Mouse (Mus musculus) G1E (cell line): ENCODE data around the gene Ndufa4l2. TPM values are rescaled to one million over a fixed set of nuclear protein-coding genes. Genes with fewer than 3 reads are reported as not detected.
A peak's percentile ranks its signal among the peaks of the same experiment; 100 is the strongest.

Experiments
- ATAC-seq: 2 replicates; pipeline ENCODE4 v1.8.0; 2016; ENCODE audit warnings: mild to moderate bottlenecking; ENCODE audit not compliant: insufficient number of reproducible peaks, poor library complexity, low FRiP score, severe bottlenecking; ENCODE audit errors: extremely low read depth
- DNase-seq: peaks from one replicate; pipeline ENCODE4 v3.0.0; 2012; ENCODE audit warnings: low spot score
- H3K27me3 ChIP-seq: 2 replicates; pipeline ENCODE4 v1.6.1; 2012; ENCODE audit warnings: mild to moderate bottlenecking, low read length, inconsistent platforms; ENCODE audit not compliant: insufficient read depth
- H3K36me3 ChIP-seq: replicated peaks from 2 replicates; pipeline ENCODE3; 2012; ENCODE audit warnings: mild to moderate bottlenecking, inconsistent platforms
- H3K4me1 ChIP-seq: 2 replicates; pipeline ENCODE4 v1.6.1; 2012; ENCODE audit warnings: low read depth, low read length, inconsistent platforms, mixed read lengths; ENCODE audit not compliant: insufficient read depth
- H3K4me3 ChIP-seq: 2 replicates; pipeline ENCODE4 v1.5.1; 2012; ENCODE audit warnings: low read depth, mild to moderate bottlenecking, inconsistent platforms, low read length, moderate library complexity, mixed read lengths
- H3K9me3 ChIP-seq: replicated peaks from 2 replicates; pipeline ENCODE4 v1.6.1; 2012; ENCODE audit warnings: inconsistent platforms
- CTCF ChIP-seq: IDR thresholded peaks from 2 replicates; pipeline ENCODE4 v1.5.1; 2012; ENCODE audit warnings: low read depth, low read length, inconsistent platforms, mixed read lengths
- GATA1 ChIP-seq: IDR thresholded peaks from 2 replicates; pipeline ENCODE4 v1.6.1; 2012; ENCODE audit warnings: borderline replicate concordance, low read length, inconsistent platforms, mixed read lengths
- GATA2 ChIP-seq: IDR thresholded peaks from 2 replicates; pipeline ENCODE4 v1.6.1; 2012; ENCODE audit warnings: low read depth, low read length, inconsistent platforms, borderline replicate concordance
- POLR2AphosphoS5 ChIP-seq: IDR thresholded peaks from 2 replicates; pipeline ENCODE4 v1.6.1; 2012; ENCODE audit warnings: low read depth, low read length, inconsistent platforms; ENCODE audit not compliant: insufficient replicate concordance
- TAL1 ChIP-seq: conservative IDR thresholded peaks from 2 replicates; pipeline ENCODE4 v1.6.1; 2012; ENCODE audit warnings: low read depth, low read length, inconsistent platforms, mixed read lengths
- polyA plus RNA-seq: library from polyadenylated mRNA; stranded (reverse); fragments of >175 nt; gene quantifications from 2 replicates; pipeline ENCODE4 v1.2.3, GENCODE M21; 2012
- total RNA-seq, 2 experiments: library from RNA; stranded (forward) in 1 of 2; stranded (reverse) in 1 of 2; fragments of 200-1000 nt in 1 of 2; fragments of >200 nt in 1 of 2; fragmentation: Nextera tagmentation in 1 of 2; gene quantifications; 2 replicates each; pipeline ENCODE4 v1.2.3; 2014 to 2017

Gene Ndufa4l2
- total RNA-seq (2014; fragmentation: Nextera tagmentation): 976 and 1,076 TPM in 2 replicates
- 238 and 262 TPM in 2 replicates for total RNA-seq (2017)
- polyA plus RNA-seq: 1,245 and 1,719 TPM in 2 replicates

DNA sequence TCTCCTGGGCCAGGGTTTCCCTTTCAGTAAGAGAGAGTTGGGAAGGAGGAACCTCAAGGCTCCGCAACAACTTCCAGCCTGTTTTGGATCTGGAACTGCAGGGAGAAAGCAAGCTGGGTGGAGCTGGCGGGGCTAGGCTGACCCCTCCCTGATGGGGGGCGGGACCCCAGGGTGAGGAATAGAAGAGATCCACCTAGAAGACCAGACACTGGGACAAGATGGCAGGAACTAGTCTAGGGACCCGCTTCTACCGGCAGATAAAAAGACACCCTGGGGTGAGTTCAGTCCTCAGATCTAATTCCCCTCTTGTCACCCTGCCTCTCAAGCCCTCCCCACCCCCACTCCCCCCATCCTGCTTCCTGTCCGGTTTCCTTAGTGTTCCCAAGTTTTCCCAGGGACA is at the start of gene Ndufa4l2:
Gene Ndufa4l2 (plus strand): TSS at position 204 of the 400 bp plus-strand sequence.
- H3K4me3 ChIP-seq: peak within 1 kb of the TSS; percentile 77
- peaks cover 99% of the 10 kb centered on the region for H3K4me1 ChIP-seq
- H3K27me3 ChIP-seq: peaks cover 25% of the 10 kb centered on the region
- H3K9me3 ChIP-seq: no peaks in the 10 kb centered on the region
- peaks cover 48% of the 10 kb centered on the region for H3K36me3 ChIP-seq
- ATAC-seq (no peak), DNase-seq (peak; percentile 70)
- no peak for TF ChIP-seq GATA1
- TF ChIP-seq POLR2AphosphoS5: no peak
- no peak for TF ChIP-seq GATA2
- TF ChIP-seq CTCF: no peak
- no peak for TF ChIP-seq TAL1

DNA sequence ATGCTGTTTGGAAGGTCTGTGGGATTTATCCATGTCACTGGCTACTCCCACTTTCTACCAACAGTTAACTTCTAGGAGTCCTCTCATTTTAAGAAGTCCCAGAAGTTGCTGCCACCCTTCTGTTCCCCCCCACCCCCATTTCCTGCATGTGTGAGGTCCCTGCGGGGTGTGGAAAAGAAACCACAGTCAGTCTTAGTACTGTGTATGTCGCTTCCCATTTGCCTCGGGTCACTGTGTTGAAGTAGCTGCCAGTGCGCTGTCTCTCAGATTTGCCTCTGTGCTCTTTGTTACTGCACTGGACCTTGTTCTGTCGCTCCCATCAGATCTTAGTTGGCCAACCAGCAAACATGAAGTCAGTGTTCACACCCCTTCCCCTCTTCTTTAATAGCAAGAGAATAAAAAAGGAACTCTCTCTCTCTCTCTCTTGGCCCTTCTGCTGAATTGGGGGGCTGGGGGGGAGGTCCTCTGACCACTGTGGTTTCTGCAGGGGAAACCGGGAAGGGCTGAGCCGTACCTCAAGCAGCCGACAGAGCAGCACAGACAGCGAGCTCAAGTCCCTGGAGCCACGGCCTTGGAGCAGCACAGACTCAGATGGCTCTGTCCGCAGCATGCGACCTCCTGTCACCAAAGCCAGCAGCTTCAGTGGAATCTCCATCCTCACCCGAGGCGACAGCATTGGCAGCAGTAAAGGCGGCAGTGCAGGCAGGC is 43.3 kb upstream of the Ndufa4l2 start:
- Histone ChIP-seq H3K4me1 (no peaks in the 10 kb centered on the region), H3K4me3 (no peak overlapping the region), H3K36me3 (peaks cover 79% of the 10 kb centered on the region), H3K9me3 (no peaks in the 10 kb centered on the region), H3K27me3 (no peaks in the 10 kb centered on the region)
- TF ChIP-seq TAL1 (no peak), GATA2 (no peak), CTCF (no peak), POLR2AphosphoS5 (no peak), GATA1 (no peak)
- DNase-seq: no peak
- ATAC-seq: no peak

DNA sequence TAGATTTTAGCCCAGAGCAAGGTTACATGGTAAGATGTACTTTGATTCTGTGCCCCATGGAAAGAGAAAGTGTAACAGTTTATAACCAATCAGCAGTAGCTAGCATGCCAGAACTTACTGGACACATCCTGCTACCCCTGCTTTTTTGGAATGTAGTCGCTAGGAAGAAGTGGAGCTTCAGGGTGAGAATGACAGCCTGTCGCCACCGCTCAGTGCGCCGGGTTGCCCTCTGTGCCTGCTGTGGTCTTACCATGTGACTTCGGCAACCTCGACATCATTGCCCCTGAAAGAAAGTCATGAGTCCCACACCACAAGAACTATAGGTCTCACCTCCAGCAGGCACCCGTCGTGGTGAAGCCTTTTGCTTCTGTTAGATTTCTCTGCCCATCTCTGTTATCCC is 42.0 kb upstream of the Ndufa4l2 start:
- TF ChIP-seq CTCF (no peak), POLR2AphosphoS5 (no peak), TAL1 (no peak), GATA2 (no peak), GATA1 (no peak)
- no peaks in the 10 kb centered on the region for H3K4me1 ChIP-seq
- no peaks in the 10 kb centered on the region for H3K9me3 ChIP-seq
- no peak overlapping the region for H3K4me3 ChIP-seq
- H3K36me3 ChIP-seq: peaks cover 83% of the 10 kb centered on the region
- ATAC-seq (no peak), DNase-seq (no peak)
- H3K27me3 ChIP-seq: no peaks in the 10 kb centered on the region

DNA sequence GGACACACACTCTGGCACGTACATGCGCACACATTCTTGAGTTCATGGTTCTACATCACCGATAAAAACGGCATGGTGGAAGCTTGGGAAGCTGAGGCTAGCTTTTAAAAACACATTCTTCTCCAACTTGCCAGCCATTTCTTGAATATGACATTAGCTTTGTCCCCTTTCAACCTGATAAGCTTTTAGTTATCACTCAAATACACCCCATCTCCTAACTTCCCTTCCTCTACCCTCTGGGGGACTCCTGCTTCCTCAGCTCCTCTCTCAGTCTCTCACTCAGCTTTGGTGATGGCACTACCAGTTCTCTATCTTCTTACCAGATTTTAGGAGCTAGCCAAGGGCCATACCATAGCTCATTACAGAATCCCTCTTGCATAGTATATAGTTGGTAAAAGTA is 39.6 kb upstream of the Ndufa4l2 start:
- Histone ChIP-seq H3K4me3 (no peak overlapping the region), H3K9me3 (no peaks in the 10 kb centered on the region), H3K36me3 (peaks cover 83% of the 10 kb centered on the region), H3K4me1 (no peaks in the 10 kb centered on the region), H3K27me3 (no peaks in the 10 kb centered on the region)
- ATAC-seq: no peak
- TF ChIP-seq GATA1 (no peak), TAL1 (no peak), CTCF (no peak)
- DNase-seq: no peak

DNA sequence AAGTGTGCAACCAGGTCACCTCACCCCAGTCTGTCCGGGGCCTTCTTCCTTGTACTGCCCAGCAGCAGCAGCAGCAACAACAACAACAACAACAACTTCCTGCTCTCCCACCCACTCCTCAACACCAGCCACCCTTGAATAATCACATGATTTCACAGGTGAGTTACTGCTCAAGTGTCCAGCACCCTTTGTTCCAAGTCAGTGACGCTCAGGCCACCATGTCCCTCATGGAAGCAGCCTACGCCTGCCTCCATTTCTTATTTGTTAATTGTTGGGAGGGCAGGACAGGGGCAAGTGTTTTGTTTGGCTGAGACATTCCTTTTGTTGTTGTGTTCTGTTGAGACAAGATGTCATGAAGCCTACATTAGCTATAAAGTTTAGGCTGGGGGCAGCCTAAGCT is 38.2 kb upstream of the Ndufa4l2 start:
- DNase-seq (no peak), ATAC-seq (no peak)
- no peak for TF ChIP-seq GATA2
- TF ChIP-seq POLR2AphosphoS5: no peak
- TF ChIP-seq GATA1: no peak
- no peak for TF ChIP-seq CTCF
- TF ChIP-seq TAL1: no peak
- H3K9me3 ChIP-seq: no peaks in the 10 kb centered on the region
- H3K4me1 ChIP-seq: no peaks in the 10 kb centered on the region
- no peak overlapping the region for H3K4me3 ChIP-seq
- H3K36me3 ChIP-seq: peaks cover 84% of the 10 kb centered on the region
- no peaks in the 10 kb centered on the region for H3K27me3 ChIP-seq

DNA sequence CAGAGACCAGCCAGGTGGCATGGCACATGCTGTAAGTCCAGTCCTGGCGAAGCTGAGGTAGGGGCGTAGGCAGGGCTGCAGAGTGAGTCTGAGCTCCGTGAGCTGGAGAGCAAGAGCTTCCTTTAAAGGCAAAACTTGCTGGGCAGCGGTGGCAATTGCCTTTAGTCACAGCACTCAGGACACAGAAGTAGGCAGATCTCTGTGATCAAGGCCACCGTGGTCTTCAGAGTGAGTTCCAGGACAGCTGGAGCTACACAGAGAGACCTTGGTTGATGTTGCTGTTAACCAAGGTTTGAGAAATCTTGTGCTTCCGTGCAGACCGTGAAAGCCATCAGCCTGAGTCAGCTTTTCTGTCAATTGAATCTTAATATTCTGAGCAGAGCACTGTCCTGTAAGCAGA is 37.5 kb upstream of the Ndufa4l2 start:
- no peaks in the 10 kb centered on the region for H3K9me3 ChIP-seq
- no peaks in the 10 kb centered on the region for H3K27me3 ChIP-seq
- TF ChIP-seq POLR2AphosphoS5 (no peak), GATA1 (no peak), CTCF (no peak), TAL1 (no peak), GATA2 (no peak)
- no peak overlapping the region for H3K4me3 ChIP-seq
- H3K36me3 ChIP-seq: peaks cover 84% of the 10 kb centered on the region
- ATAC-seq (no peak), DNase-seq (no peak)
- H3K4me1 ChIP-seq: no peaks in the 10 kb centered on the region

DNA sequence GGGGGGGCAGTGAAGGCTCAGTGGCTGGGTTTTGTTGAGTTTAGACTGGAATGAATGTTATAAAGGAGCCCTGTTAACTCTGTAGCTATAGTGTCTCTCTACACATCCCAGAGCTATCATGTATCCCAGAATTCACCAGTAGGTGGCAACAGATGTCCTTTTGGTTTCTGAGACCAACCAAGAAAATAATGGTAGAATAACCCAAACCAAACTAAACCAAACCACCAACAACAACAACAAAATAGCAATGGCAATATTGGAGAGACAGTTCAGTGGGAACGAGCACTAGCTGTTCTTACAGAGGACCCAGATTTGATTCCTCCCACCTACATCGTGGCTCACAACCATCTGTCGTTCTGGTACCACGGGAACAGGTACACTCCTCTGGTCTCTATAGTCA is 35.6 kb upstream of the Ndufa4l2 start:
- DNase-seq (no peak), ATAC-seq (no peak)
- no peaks in the 10 kb centered on the region for H3K27me3 ChIP-seq
- no peak overlapping the region for H3K4me3 ChIP-seq
- no peak for TF ChIP-seq GATA2
- no peak for TF ChIP-seq TAL1
- TF ChIP-seq GATA1: no peak
- no peak for TF ChIP-seq CTCF
- no peak for TF ChIP-seq POLR2AphosphoS5
- H3K36me3 ChIP-seq: peaks cover 84% of the 10 kb centered on the region
- H3K4me1 ChIP-seq: no peaks in the 10 kb centered on the region
- H3K9me3 ChIP-seq: no peaks in the 10 kb centered on the region
